Mouse (Mus musculus) neural tube, embryonic 13.5 days (tissue): Measurements from ENCODE around the gene Asic2. TPM values are rescaled to one million over a fixed set of nuclear protein-coding genes. Genes with fewer than 3 reads are reported as not detected.

Experiments
- ATAC-seq: fragments of 200-750 bp; cut with Nextera tagmentation; 2 replicates; pipeline ENCODE4 v1.8.0; 2017; ENCODE audit warnings: low read depth, mild to moderate bottlenecking, moderate TSS enrichment, moderate library complexity
- H3K27ac ChIP-seq: fragments of 300-500 bp; sonication (generic); replicated peaks from 2 replicates; pipeline ENCODE4 v1.5.1; 2015; ENCODE audit warnings: moderate library complexity, mild to moderate bottlenecking, inconsistent platforms
- H3K27me3 ChIP-seq: fragments of 300-500 bp; sonication (generic); 2 replicates; pipeline ENCODE4 v1.6.1; 2015; ENCODE audit warnings: mild to moderate bottlenecking, inconsistent platforms
- H3K36me3 ChIP-seq: fragments of 300-500 bp; sonication (generic); 2 replicates; pipeline ENCODE4 v1.6.1; 2015; ENCODE audit warnings: mild to moderate bottlenecking, inconsistent platforms
- H3K4me1 ChIP-seq: fragments of 300-500 bp; sonication (generic); replicated peaks from 2 replicates; pipeline ENCODE4 v1.6.1; 2015; ENCODE audit warnings: inconsistent platforms
- H3K4me2 ChIP-seq: fragments of 300-500 bp; sonication (generic); 2 replicates; pipeline ENCODE4 v1.6.1; 2015; ENCODE audit warnings: inconsistent platforms, mild to moderate bottlenecking, moderate library complexity
- H3K4me3 ChIP-seq: fragments of 300-500 bp; sonication (generic); 2 replicates; pipeline ENCODE4 v1.5.1; 2015; ENCODE audit warnings: mild to moderate bottlenecking, inconsistent platforms
- H3K9ac ChIP-seq: fragments of 300-500 bp; sonication (generic); 2 replicates; pipeline ENCODE4 v1.6.1; 2015; ENCODE audit warnings: moderate library complexity, mild to moderate bottlenecking, inconsistent platforms
- H3K9me3 ChIP-seq: fragments of 300-500 bp; sonication (generic); 2 replicates; pipeline ENCODE4 v1.6.1; 2016; ENCODE audit warnings: inconsistent platforms
- WGBS: fragments of 180-500 bp; shearing (Covaris S2); methylation state at CpG from one replicate; pipeline ENCODE4 v1.1.7; 2015; 5-methylcytosine and 5-hydroxymethylcytosine counted together
- polyA plus RNA-seq: library from polyadenylated mRNA; unstranded; fragments of >200 nt; fragmentation: Nextera tagmentation; extraction: Ambion mirVana; gene quantifications from 2 replicates; pipeline ENCODE4 v1.2.1, GENCODE M21; 2015

Gene Asic2
- polyA plus RNA-seq, 1 experiment from 2014 or later: 9.1 TPM

- H3K36me3 ChIP-seq: no peaks in the 10 kb centered on the region
- no peaks in the 10 kb centered on the region for H3K9me3 ChIP-seq
- peaks cover 23% of the 10 kb centered on the region for H3K4me1 ChIP-seq
- H3K9ac ChIP-seq: no peak overlapping the region
- no peak overlapping the region for H3K4me3 ChIP-seq
- WGBS: 28% methylated on average over 14 of the region's 14 CpGs
- peak overlapping the region; percentile 67 for H3K27ac ChIP-seq
- peak; percentile 71; the same call in 1 of the 2 replicates for ATAC-seq
- peak overlapping the region; percentile 11; the same call in 1 of the 2 replicates for H3K4me2 ChIP-seq
- peaks cover 8% of the 10 kb centered on the region; the same call in 1 of the 2 replicates for H3K27me3 ChIP-seq
Observed at GRCm38 (mm10) chr11:81518001-81518955, 450.0 kb downstream of the Asic2 start.

GRCm38 (mm10) chr11:81515754-81516153, 452.5 kb downstream of the Asic2 start:
- H3K4me2 ChIP-seq: no peak overlapping the region
- H3K4me3 ChIP-seq: no peak overlapping the region
- H3K27me3 ChIP-seq: peaks cover 8% of the 10 kb centered on the region; the same call in 1 of the 2 replicates
- no peaks in the 10 kb centered on the region for H3K9me3 ChIP-seq
- H3K36me3 ChIP-seq: no peaks in the 10 kb centered on the region
- H3K27ac ChIP-seq: no peak overlapping the region
- ATAC-seq: no peak
- H3K4me1 ChIP-seq: peaks cover 31% of the 10 kb centered on the region
- 56% methylated on average over 3 of the region's 3 CpGs for WGBS
- H3K9ac ChIP-seq: no peak overlapping the region

GRCm38 (mm10) chr11:81512434-81512833, 455.8 kb downstream of the Asic2 start:
- no peak overlapping the region for H3K9ac ChIP-seq
- H3K27ac ChIP-seq: no peak overlapping the region; the same call in 1 of the 2 replicates
- no peak overlapping the region for H3K4me2 ChIP-seq
- peaks cover 8% of the 10 kb centered on the region; the same call in 1 of the 2 replicates for H3K27me3 ChIP-seq
- no peaks in the 10 kb centered on the region for H3K9me3 ChIP-seq
- H3K36me3 ChIP-seq: no peaks in the 10 kb centered on the region
- peaks cover 21% of the 10 kb centered on the region for H3K4me1 ChIP-seq
- ATAC-seq: no peak
- 56% methylated on average over 10 of the region's 10 CpGs for WGBS
- no peak overlapping the region for H3K4me3 ChIP-seq

- H3K27ac ChIP-seq: no peak overlapping the region
- H3K36me3 ChIP-seq: no peaks in the 10 kb centered on the region
- peaks cover 20% of the 10 kb centered on the region for H3K4me1 ChIP-seq
- H3K9ac ChIP-seq: no peak overlapping the region
- peaks cover 8% of the 10 kb centered on the region; the same call in 1 of the 2 replicates for H3K27me3 ChIP-seq
- no peaks in the 10 kb centered on the region for H3K9me3 ChIP-seq
- H3K4me2 ChIP-seq: no peak overlapping the region
- no peak for ATAC-seq
- 57% methylated on average over 4 of the region's 4 CpGs for WGBS
- H3K4me3 ChIP-seq: no peak overlapping the region
Observed at GRCm38 (mm10) chr11:81511401-81511800, 456.9 kb downstream of the Asic2 start.

GRCm38 (mm10) chr11:81508385-81509233, 459.6 kb downstream of the Asic2 start:
- H3K27ac ChIP-seq: peak overlapping the region; percentile 18; the same call in 1 of the 2 replicates
- no peaks in the 10 kb centered on the region for H3K9me3 ChIP-seq
- ATAC-seq: no peak
- H3K36me3 ChIP-seq: no peaks in the 10 kb centered on the region
- no peak overlapping the region for H3K4me3 ChIP-seq
- H3K27me3 ChIP-seq: peaks cover 6% of the 10 kb centered on the region; the same call in 1 of the 2 replicates
- H3K9ac ChIP-seq: no peak overlapping the region
- peaks cover 20% of the 10 kb centered on the region for H3K4me1 ChIP-seq
- WGBS: 66% methylated on average over 8 of the region's 8 CpGs
- H3K4me2 ChIP-seq: no peak overlapping the region

- no peaks in the 10 kb centered on the region for H3K9me3 ChIP-seq
- no peak overlapping the region for H3K27ac ChIP-seq
- H3K4me3 ChIP-seq: no peak overlapping the region
- no peaks in the 10 kb centered on the region for H3K36me3 ChIP-seq
- H3K27me3 ChIP-seq: peaks cover 6% of the 10 kb centered on the region; the same call in 1 of the 2 replicates
- H3K4me2 ChIP-seq: no peak overlapping the region
- no peak overlapping the region for H3K9ac ChIP-seq
- WGBS: 85% methylated on average over 8 of the region's 8 CpGs
- ATAC-seq: no peak
- H3K4me1 ChIP-seq: peaks cover 35% of the 10 kb centered on the region
Observed at GRCm38 (mm10) chr11:81504791-81505430, 463.3 kb downstream of the Asic2 start.

GRCm38 (mm10) chr11:81501473-81502246, 466.6 kb downstream of the Asic2 start:
- Histone ChIP-seq H3K27ac (no peak overlapping the region; the same call in 1 of the 2 replicates), H3K9me3 (no peaks in the 10 kb centered on the region), H3K4me1 (peaks cover 54% of the 10 kb centered on the region), H3K4me3 (no peak overlapping the region), H3K36me3 (no peaks in the 10 kb centered on the region), H3K4me2 (no peak overlapping the region), H3K9ac (no peak overlapping the region), H3K27me3 (peaks cover 6% of the 10 kb centered on the region; the same call in 1 of the 2 replicates)
- ATAC-seq: no peak
- WGBS: 15% methylated on average over 14 of the region's 14 CpGs

- Histone ChIP-seq H3K9ac (no peak overlapping the region), H3K4me1 (peaks cover 54% of the 10 kb centered on the region), H3K4me2 (no peak overlapping the region), H3K36me3 (no peaks in the 10 kb centered on the region), H3K4me3 (no peak overlapping the region), H3K9me3 (no peaks in the 10 kb centered on the region), H3K27ac (no peak overlapping the region), H3K27me3 (no peaks in the 10 kb centered on the region)
- ATAC-seq: no peak
- 39% methylated on average over 1 of the region's 1 CpGs for WGBS
Observed at GRCm38 (mm10) chr11:81498990-81499389, 469.3 kb downstream of the Asic2 start.

GRCm38 (mm10) chr11:81497652-81498391, 470.4 kb downstream of the Asic2 start:
- ATAC-seq: peak; percentile 53; the same call in 1 of the 2 replicates
- no peaks in the 10 kb centered on the region for H3K9me3 ChIP-seq
- no peaks in the 10 kb centered on the region for H3K36me3 ChIP-seq
- peak overlapping the region; percentile 38 for H3K27ac ChIP-seq
- no peak overlapping the region for H3K4me3 ChIP-seq
- no peak overlapping the region for H3K9ac ChIP-seq
- H3K4me2 ChIP-seq: no peak overlapping the region
- no peaks in the 10 kb centered on the region for H3K27me3 ChIP-seq
- WGBS: 51% methylated on average over 9 of the region's 9 CpGs
- peaks cover 54% of the 10 kb centered on the region for H3K4me1 ChIP-seq

- Histone ChIP-seq H3K9me3 (no peaks in the 10 kb centered on the region), H3K27me3 (no peaks in the 10 kb centered on the region), H3K4me1 (peaks cover 45% of the 10 kb centered on the region), H3K36me3 (no peaks in the 10 kb centered on the region), H3K9ac (no peak overlapping the region), H3K4me3 (no peak overlapping the region), H3K4me2 (no peak overlapping the region), H3K27ac (no peak overlapping the region)
- 23% methylated on average over 1 of the region's 1 CpGs for WGBS
- no peak for ATAC-seq
Observed at GRCm38 (mm10) chr11:81496446-81496845, 471.8 kb downstream of the Asic2 start.
